Mouse (Mus musculus) CH12.LX (cell line): ENCODE measurements around the gene Thoc7.

ENCODE experiments used
- BHLHE40 ChIP-seq: IDR thresholded peaks from 2 replicates; pipeline ENCODE4 v1.6.1; 2011; ENCODE audit warnings: mild to moderate bottlenecking, low read depth, low read length, improper control_type of control experiment
- CHD2 ChIP-seq: IDR thresholded peaks from 2 replicates; pipeline ENCODE4 v1.6.1; 2011; ENCODE audit warnings: low read length, improper control_type of control experiment
- CTCF ChIP-seq, 2 experiments: IDR thresholded peaks in 1 of 2; conservative IDR thresholded peaks in 1 of 2; 2 replicates each; pipeline ENCODE4 v1.5.1; 2011 to 2012; ENCODE audit warnings: low read depth in 2 of 2, low read length in 2 of 2, improper control_type of control experiment in 1 of 2, inconsistent platforms in 1 of 2, mild to moderate bottlenecking in 1 of 2, moderate library complexity in 1 of 2
- ELF1 ChIP-seq: IDR thresholded peaks from 2 replicates; pipeline ENCODE4 v1.6.1; 2014; ENCODE audit warnings: low read depth, mild to moderate bottlenecking, inconsistent platforms, low read length, improper control_type of control experiment
- EP300 ChIP-seq: IDR thresholded peaks from 2 replicates; pipeline ENCODE4 v1.6.1; 2011; ENCODE audit warnings: low read length, improper control_type of control experiment
- MAFK ChIP-seq: IDR thresholded peaks from 2 replicates; pipeline ENCODE4 v1.6.1; 2011; ENCODE audit warnings: low read length, improper control_type of control experiment; ENCODE audit not compliant: insufficient replicate concordance
- NELFE ChIP-seq: IDR thresholded peaks from 2 replicates; pipeline ENCODE4 v1.6.1; 2011; ENCODE audit warnings: low read depth, low read length, improper control_type of control experiment
- POLR2A ChIP-seq: IDR thresholded peaks from 2 replicates; pipeline ENCODE4 v1.6.1; 2011; ENCODE audit warnings: low read depth, mild to moderate bottlenecking, improper control_type of control experiment, low read length
- POLR2AphosphoS2 ChIP-seq: IDR thresholded peaks from 2 replicates; pipeline ENCODE4 v1.6.1; 2011; ENCODE audit warnings: low read depth, low read length, improper control_type of control experiment
- RCOR1 ChIP-seq: conservative IDR thresholded peaks from 2 replicates; pipeline ENCODE4 v1.6.1; 2012; ENCODE audit warnings: low read depth, mild to moderate bottlenecking, inconsistent platforms, low read length, improper control_type of control experiment
- ZKSCAN1 ChIP-seq: IDR thresholded peaks from 2 replicates; pipeline ENCODE4 v1.6.1; 2012; ENCODE audit warnings: low read depth, inconsistent platforms, low read length, improper control_type of control experiment, borderline replicate concordance

GRCm38 (mm10) chr14:13981286-13981685 lies 19.6 kb upstream of the Thoc7 start:
- TF ChIP-seq ZKSCAN1 (no peak), POLR2A (no peak), BHLHE40 (0 out of 2 replicates have a peak, but pooled peaks have one; percentile 8), EP300 (no peak), CTCF (conservative IDR thresholded peaks at IDR 0.05 in 1 of 2, IDR thresholded peaks at IDR 0.05 in 1 of 2; ENCODE audit: low read depth in 2 of 2, low read length in 2 of 2) (no peak), ELF1 (no peak), RCOR1 (no peak), CHD2 (no peak), MAFK (no peak), POLR2AphosphoS2 (no peak), NELFE (no peak)
